Comparison of ENCODE assay signal across 8 mouse cellular contexts in the genomic region with DNA sequence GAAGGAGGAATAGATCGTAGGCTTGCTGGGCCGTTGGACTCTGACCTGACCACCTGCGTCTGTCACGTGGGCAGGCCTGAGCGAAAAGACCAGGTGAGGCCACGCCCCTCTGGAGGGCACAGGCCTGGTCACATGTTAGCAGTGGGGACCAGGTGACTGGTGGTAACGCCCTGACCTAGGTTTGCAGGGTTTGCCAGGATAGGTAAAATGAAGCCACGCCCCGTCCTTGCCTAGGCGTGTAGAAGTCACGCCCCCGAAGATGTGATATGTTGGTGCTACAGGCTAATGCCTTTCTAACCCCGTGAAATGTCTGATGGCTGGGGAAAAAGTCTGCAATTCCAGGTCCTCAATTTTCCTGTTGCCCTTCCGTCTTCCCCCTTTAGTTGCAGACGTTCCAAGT. TPM values are rescaled to one million over a fixed set of nuclear protein-coding genes. Genes with fewer than 3 reads are reported as not detected.
DNase-seq lines count a peak whose midpoint lies in the region; ATAC-seq lines count a peak whose summit lies in the region.

No protein-coding gene starts in this region.

- 2% methylated on average over 15 of the region's 15 CpGs for WGBS in embryonic facial prominence, embryonic 14.5 days
- WGBS in intestine, embryonic 15.5 days = 2% methylated on average over 15 of the region's 15 CpGs
- 2% methylated on average over 15 of the region's 15 CpGs for WGBS in liver, embryonic 15.5 days (ENCODE audit: insufficient replicate concordance)
- under 1% methylated on average over 15 of the region's 15 CpGs for WGBS in neural tube, embryonic 14.5 days

- H3K9ac ChIP-seq in embryonic facial prominence, embryonic 14.5 days (ENCODE audit: low read depth, low read length) = peak overlapping the region; percentile 75
- H3K9ac ChIP-seq in intestine, embryonic 15.5 days = peak overlapping the region; percentile 58
- H3K9ac ChIP-seq in liver, embryonic 15.5 days = peak overlapping the region; percentile 65; the same call in 1 of the 2 replicates
- H3K9ac ChIP-seq in neural tube, embryonic 14.5 days (replicated peaks; ENCODE audit: low read depth, low read length) = peak overlapping the region; percentile 64

- H3K4me2 ChIP-seq in embryonic facial prominence, embryonic 14.5 days (ENCODE audit: low read depth, low read length) = peak overlapping the region; percentile 97
- peak overlapping the region; percentile 83 for H3K4me2 ChIP-seq in intestine, embryonic 15.5 days (replicated peaks)
- H3K4me2 ChIP-seq in liver, embryonic 15.5 days = peak overlapping the region; percentile 98
- peak overlapping the region; percentile 86 for H3K4me2 ChIP-seq in neural tube, embryonic 14.5 days (ENCODE audit: low read depth, low read length)

- peak overlapping the region; percentile 73 for H3K4me3 ChIP-seq in embryonic facial prominence, embryonic 14.5 days (ENCODE audit: low read depth, low read length)
- H3K4me3 ChIP-seq in intestine, embryonic 15.5 days (replicated peaks) = peak overlapping the region; percentile 54
- peak overlapping the region; percentile 70 for H3K4me3 ChIP-seq in liver, embryonic 15.5 days (replicated peaks)
- H3K4me3 ChIP-seq in neural tube, embryonic 14.5 days (ENCODE audit: low read depth, low read length) = peak overlapping the region; percentile 48

- no peaks in the 10 kb centered on the region; the same call in 1 of the 2 replicates for H3K27me3 ChIP-seq in embryonic facial prominence, embryonic 14.5 days (replicated peaks; ENCODE audit: control insufficient read depth, insufficient read depth, low read length)
- no peaks in the 10 kb centered on the region for H3K27me3 ChIP-seq in intestine, embryonic 15.5 days (replicated peaks)
- H3K27me3 ChIP-seq in liver, embryonic 15.5 days = no peaks in the 10 kb centered on the region; the same call in 1 of the 2 replicates
- no peaks in the 10 kb centered on the region for H3K27me3 ChIP-seq in neural tube, embryonic 14.5 days (ENCODE audit: control insufficient read depth, insufficient read depth, low read length)

- H3K27ac ChIP-seq in embryonic facial prominence, embryonic 14.5 days (replicated peaks; ENCODE audit: low read depth, low read length) = peak overlapping the region; percentile 79
- H3K27ac ChIP-seq in intestine, embryonic 15.5 days = peak overlapping the region; percentile 90
- H3K27ac ChIP-seq in liver, embryonic 15.5 days (replicated peaks) = peak overlapping the region; percentile 85
- peak overlapping the region; percentile 78 for H3K27ac ChIP-seq in neural tube, embryonic 14.5 days (ENCODE audit: low read depth, low read length)

- DNase-seq in CD4-positive, CD25-positive, alpha-beta regulatory T cell, adult 2 months (ENCODE audit: low read depth, low spot score) = peak; percentile 75
- peak; percentile 65 to 68 for DNase-seq in B cell, adult 2 months
- DNase-seq in embryonic facial prominence, embryonic 14.5 days (ENCODE audit: low spot score) = peak; percentile 92
- DNase-seq in ovary, adult 18-20 months (ENCODE audit: low spot score) = no peak

- ATAC-seq in CD4-positive, CD25-positive, alpha-beta regulatory T cell, adult 4 months = no peak
- peak; percentile 47 for ATAC-seq in embryonic facial prominence, embryonic 14.5 days (ENCODE audit: low read depth)
- peak; percentile 83 for ATAC-seq in intestine, embryonic 15.5 days
- peak; percentile 45 for ATAC-seq in liver, embryonic 15.5 days (ENCODE audit: insufficient read depth)
- peak; percentile 50 for ATAC-seq in neural tube, embryonic 14.5 days (ENCODE audit: low read depth)

- H3K9me3 ChIP-seq in embryonic facial prominence, embryonic 14.5 days (ENCODE audit: control insufficient read depth, low read length) = no peaks in the 10 kb centered on the region
- no peaks in the 10 kb centered on the region for H3K9me3 ChIP-seq in intestine, embryonic 15.5 days
- H3K9me3 ChIP-seq in liver, embryonic 15.5 days (replicated peaks) = no peaks in the 10 kb centered on the region
- no peaks in the 10 kb centered on the region for H3K9me3 ChIP-seq in neural tube, embryonic 14.5 days (ENCODE audit: control insufficient read depth, low read length)

- H3K4me1 ChIP-seq in embryonic facial prominence, embryonic 14.5 days (ENCODE audit: control insufficient read depth, insufficient read depth, low read length) = peaks cover 7% of the 10 kb centered on the region; the same call in 1 of the 2 replicates
- peaks cover 20% of the 10 kb centered on the region for H3K4me1 ChIP-seq in intestine, embryonic 15.5 days (replicated peaks)
- peaks cover 52% of the 10 kb centered on the region for H3K4me1 ChIP-seq in liver, embryonic 15.5 days (replicated peaks)
- H3K4me1 ChIP-seq in neural tube, embryonic 14.5 days (ENCODE audit: control insufficient read depth, insufficient read depth, low read length) = 0 out of 2 replicates have a peak, but pooled peaks cover 6% of the 10 kb centered on the region

- H3K36me3 ChIP-seq in embryonic facial prominence, embryonic 14.5 days (ENCODE audit: control insufficient read depth, insufficient read depth, low read length) = peaks cover 7% of the 10 kb centered on the region; the same call in 1 of the 2 replicates
- no peaks in the 10 kb centered on the region for H3K36me3 ChIP-seq in intestine, embryonic 15.5 days
- H3K36me3 ChIP-seq in liver, embryonic 15.5 days (replicated peaks) = no peaks in the 10 kb centered on the region
- H3K36me3 ChIP-seq in neural tube, embryonic 14.5 days (ENCODE audit: control insufficient read depth, insufficient read depth, low read length) = no peaks in the 10 kb centered on the region

RNA-seq across cellular contexts. Expression of a gene that starts 0.4 kb away (rescaled TPM):
- polyA plus RNA-seq in CD4-positive, CD25-positive, alpha-beta regulatory T cell, adult 4 months (2017; shearing (Covaris generic)) = 1 to 10 TPM; 4.2 to 5.6 TPM
- 13.1 and 15.3 TPM in 2 replicates for polyA plus RNA-seq in embryonic facial prominence, embryonic 14.5 days (2014; fragmentation: Nextera tagmentation; extraction: Ambion mirVana)
- 68.7 and 75.8 TPM in 2 replicates for polyA plus RNA-seq in intestine, embryonic 15.5 days (2015; fragmentation: Nextera tagmentation; extraction: Ambion mirVana)
- 6.5 and 8.6 TPM in 2 replicates for polyA plus RNA-seq in liver, embryonic 15.5 days (2015; fragmentation: Nextera tagmentation; extraction: Ambion mirVana)
- 25.5 and 31.2 TPM in 2 replicates for polyA plus RNA-seq in neural tube, embryonic 14.5 days (2014; fragmentation: Nextera tagmentation; extraction: Ambion mirVana)

RNA-seq across cellular contexts. Expression of a gene that starts 12.3 kb away (rescaled TPM):
- polyA plus RNA-seq in CD4-positive, CD25-positive, alpha-beta regulatory T cell, adult 4 months (2017; shearing (Covaris generic)) = 10 to 100 TPM; 18.9 to 29.4 TPM
- polyA plus RNA-seq in embryonic facial prominence, embryonic 14.5 days (2014; fragmentation: Nextera tagmentation; extraction: Ambion mirVana) = 16.8 and 18.4 TPM in 2 replicates
- 28.4 and 30.7 TPM in 2 replicates for polyA plus RNA-seq in intestine, embryonic 15.5 days (2015; fragmentation: Nextera tagmentation; extraction: Ambion mirVana)
- polyA plus RNA-seq in liver, embryonic 15.5 days (2015; fragmentation: Nextera tagmentation; extraction: Ambion mirVana) = 18.2 and 22.1 TPM in 2 replicates
- polyA plus RNA-seq in neural tube, embryonic 14.5 days (2014; fragmentation: Nextera tagmentation; extraction: Ambion mirVana) = 5.4 and 8.4 TPM in 2 replicates

RNA-seq across cellular contexts. Expression of a gene that starts 21.3 kb away (rescaled TPM):
- 100 to 1,000 TPM in 1 of 2 experiments, 10 to 100 TPM in 1; 78.9 to 109 TPM for polyA plus RNA-seq in CD4-positive, CD25-positive, alpha-beta regulatory T cell, adult 4 months (2017; shearing (Covaris generic))
- 73.7 and 88.9 TPM in 2 replicates for polyA plus RNA-seq in embryonic facial prominence, embryonic 14.5 days (2014; fragmentation: Nextera tagmentation; extraction: Ambion mirVana)
- 116 and 117 TPM in 2 replicates for polyA plus RNA-seq in intestine, embryonic 15.5 days (2015; fragmentation: Nextera tagmentation; extraction: Ambion mirVana)
- polyA plus RNA-seq in liver, embryonic 15.5 days (2015; fragmentation: Nextera tagmentation; extraction: Ambion mirVana) = 101 TPM in 2 replicates
- 45.7 and 48.0 TPM in 2 replicates for polyA plus RNA-seq in neural tube, embryonic 14.5 days (2014; fragmentation: Nextera tagmentation; extraction: Ambion mirVana)

RNA-seq across cellular contexts. Expression of a gene that starts 21.4 kb away (rescaled TPM):
- 100 to 1,000 TPM; 213 to 298 TPM for polyA plus RNA-seq in CD4-positive, CD25-positive, alpha-beta regulatory T cell, adult 4 months (2017; shearing (Covaris generic))
- polyA plus RNA-seq in embryonic facial prominence, embryonic 14.5 days (2014; fragmentation: Nextera tagmentation; extraction: Ambion mirVana) = 715 and 771 TPM in 2 replicates
- 581 and 615 TPM in 2 replicates for polyA plus RNA-seq in intestine, embryonic 15.5 days (2015; fragmentation: Nextera tagmentation; extraction: Ambion mirVana)
- polyA plus RNA-seq in liver, embryonic 15.5 days (2015; fragmentation: Nextera tagmentation; extraction: Ambion mirVana) = 1,960 and 2,082 TPM in 2 replicates
- 1,214 and 1,252 TPM in 2 replicates for polyA plus RNA-seq in neural tube, embryonic 14.5 days (2014; fragmentation: Nextera tagmentation; extraction: Ambion mirVana)

RNA-seq across cellular contexts. Expression of a gene that starts 21.6 kb away (rescaled TPM):
- polyA plus RNA-seq in CD4-positive, CD25-positive, alpha-beta regulatory T cell, adult 4 months (2017; shearing (Covaris generic)) = not detected
- polyA plus RNA-seq in embryonic facial prominence, embryonic 14.5 days (2014; fragmentation: Nextera tagmentation; extraction: Ambion mirVana) = not detected in 2 replicates
- polyA plus RNA-seq in intestine, embryonic 15.5 days (2015; fragmentation: Nextera tagmentation; extraction: Ambion mirVana) = not detected in 2 replicates
- not detected in 2 replicates for polyA plus RNA-seq in liver, embryonic 15.5 days (2015; fragmentation: Nextera tagmentation; extraction: Ambion mirVana)
- not detected in 2 replicates for polyA plus RNA-seq in neural tube, embryonic 14.5 days (2014; fragmentation: Nextera tagmentation; extraction: Ambion mirVana)
